Comparison of ENCODE assay signal across 17 mouse cellular contexts in genomic region chr14:17978259-17978658, GRCm38 (mm10).
DNase-seq lines count a peak whose midpoint lies in the region; ATAC-seq lines count a peak whose summit lies in the region.
"Had no signal": no experiment of that assay in that cellular context is flagged by ENCODE, and none has a peak within 500 bp of the region (broad histone marks: within the 10 kb centered on the region; RNA-seq: fewer than 3 reads in every experiment).

No protein-coding gene starts in this region.

- intact Hi-C loops in gastrocnemius, postnatal 14 days (cut with DNase I; ENCODE audit: low total_unique reads), result no loop called here

- DNase-seq in CD4-positive, CD25-positive, alpha-beta regulatory T cell, adult 2 months (ENCODE audit: low read depth, low spot score), result peak; percentile 23
- peak; percentile 61 for DNase-seq in thymus, postnatal 0 days (ENCODE audit: low spot score)
- DNase-seq in thymus, postnatal 36 days, result no peak
- DNase-seq in ovary, postnatal 36 days (ENCODE audit: low spot score), result no peak
- DNase-seq in gastrocnemius, postnatal 14 days, result no peak
- DNase-seq: adrenal gland, postnatal 14 days; cerebellum, adult 9-10 months; heart, adult 18-20 months; heart, postnatal 10 days; kidney, adult 8-10 months; kidney, postnatal 25 days; layer of hippocampus, adult 9-11 months; left cerebral cortex, postnatal 4 days had no signal

- ATAC-seq in CD4-positive, CD25-positive, alpha-beta regulatory T cell, adult 4 months, result no peak
- peak; percentile 67 to 68 for ATAC-seq in hematopoietic stem cell, adult 5-6 weeks (replicated peaks in 1 of 2; ENCODE audit: insufficient read depth in 1 of 2, low FRiP score in 2 of 2, low TSS enrichment in 1 of 2, low read depth in 1 of 2, poor library complexity in 2 of 2, severe bottlenecking in 2 of 2)
- ATAC-seq: forebrain, embryonic 15.5 days; hindbrain, postnatal 0 days had no signal

Comparison
In these comparisons a context has a peak if more than half of its experiments do, and no peak if none do; other contexts are left out.
1. DNase-seq: peak in CD4-positive, CD25-positive, alpha-beta regulatory T cell, adult 2 months (single experiment) and thymus, postnatal 0 days (single experiment); none in thymus, postnatal 36 days (0 of 2), ovary, postnatal 36 days (single experiment) and gastrocnemius, postnatal 14 days (single experiment).